Mouse (Mus musculus) heart, adult 2 months (tissue): Measurements from ENCODE around the gene Ncl. TPM values are rescaled to one million over a fixed set of nuclear protein-coding genes. Genes with fewer than 3 reads are reported as not detected.

ENCODE experiments used
- DNase-seq, 2 experiments: peaks; one replicate each; pipeline ENCODE4 v3.0.0; 2021
- H3K27ac ChIP-seq: fragments of 200-600 bp; 2 replicates; pipeline ENCODE4 v1.8.1; 2022
- H3K27me3 ChIP-seq: fragments of 200-500 bp; 2 replicates; pipeline ENCODE4 v1.6.1; 2012; ENCODE audit warnings: mild to moderate bottlenecking, low read length, inconsistent platforms, mixed read lengths; ENCODE audit not compliant: control insufficient read depth, insufficient read depth
- H3K36me3 ChIP-seq: fragments of 200-500 bp; 2 replicates; pipeline ENCODE4 v1.6.1; 2012; ENCODE audit warnings: low read length, inconsistent platforms; ENCODE audit not compliant: control insufficient read depth, insufficient read depth
- H3K4me1 ChIP-seq: fragments of 200-500 bp; 2 replicates; pipeline ENCODE4 v1.6.1; 2011; ENCODE audit warnings: low read length; ENCODE audit not compliant: control insufficient read depth, insufficient read depth
- H3K4me3 ChIP-seq: fragments of 200-600 bp; 2 replicates; pipeline ENCODE4 v1.8.1; 2022
- H3K79me2 ChIP-seq: fragments of 200-500 bp; replicated peaks from 2 replicates; pipeline ENCODE4 v1.6.1; 2012; ENCODE audit warnings: mild to moderate bottlenecking, inconsistent platforms, low read length, moderate library complexity, mixed read lengths; ENCODE audit not compliant: control insufficient read depth, insufficient read depth
- H3K9ac ChIP-seq: fragments of 200-500 bp; 2 replicates; pipeline ENCODE4 v1.6.1; 2012; ENCODE audit warnings: low read depth, mild to moderate bottlenecking, control low read depth, inconsistent platforms, low read length, mixed read lengths
- CTCF ChIP-seq: fragments of 200-600 bp; IDR thresholded peaks from 2 replicates; pipeline ENCODE4 v1.8.1; 2022; ENCODE audit warnings: antibody characterized with exemption, mild to moderate bottlenecking, moderate library complexity
- EP300 ChIP-seq: fragments of 200-500 bp; IDR thresholded peaks from 2 replicates; pipeline ENCODE4 v1.6.1; 2011; ENCODE audit warnings: low read depth, low read length, control low read depth; ENCODE audit not compliant: insufficient read depth
- POLR2A ChIP-seq: fragments of 200-500 bp; IDR thresholded peaks from 2 replicates; pipeline ENCODE4 v1.6.1; 2011; ENCODE audit warnings: mild to moderate bottlenecking, low read depth, low read length, control low read depth; ENCODE audit not compliant: insufficient read depth
- WGBS: fragments of 180-500 bp; shearing (Covaris S2); methylation state at CpG from one replicate; pipeline ENCODE4 v1.1.7; 2018; 5-methylcytosine and 5-hydroxymethylcytosine counted together
- intact Hi-C: fragments of 180-260 bp; cut with DNase I; formaldehyde crosslinking; loops from one replicate; pipeline ENCODE4 v1.15.1; 2025
- polyA plus RNA-seq: library from polyadenylated mRNA; depleted of rRNA; stranded (reverse); fragments of >200 nt; gene quantifications from 2 replicates; pipeline ENCODE4 v1.2.3, GENCODE M21; 2012
- total RNA-seq, 2 experiments: library from RNA; stranded (reverse); gene quantifications; 2 replicates each; pipeline ENCODE4 v1.2.3; 2021

Gene Ncl
- total and polyA plus RNA-seq, 3 experiments, result 7.2 to 120 (median 95.9) TPM

DNA sequence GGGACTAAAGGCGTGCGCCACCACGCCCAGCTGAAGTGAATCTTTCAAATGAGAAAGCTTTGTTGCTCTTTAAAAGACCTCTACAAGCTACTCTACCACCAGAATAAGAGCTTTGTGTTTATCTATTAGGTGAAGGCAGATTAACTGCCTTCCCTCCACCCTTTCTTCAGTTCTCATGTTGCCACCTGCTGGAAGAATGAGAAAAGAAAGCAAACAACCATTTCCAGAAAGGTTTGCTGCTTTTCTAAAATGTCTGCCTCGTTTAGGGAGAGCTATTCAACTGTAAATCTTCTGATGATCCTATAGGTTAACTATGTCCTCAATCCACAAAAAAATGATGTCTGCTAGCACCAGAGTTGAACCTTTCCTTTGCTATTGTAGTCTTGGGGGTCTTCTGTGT, 10.4 kb downstream of the Ncl start:
- no peak for DNase-seq
- intact Hi-C loops, result no loop called here
- H3K9ac ChIP-seq, result no peak overlapping the region
- H3K4me1 ChIP-seq, result no peaks in the 10 kb centered on the region
- H3K4me3 ChIP-seq, result no peak overlapping the region
- H3K27ac ChIP-seq, result no peak overlapping the region
- 80% methylated on average over 4 of the region's 4 CpGs for WGBS
- TF ChIP-seq EP300 (no peak), POLR2A (no peak), CTCF (peak; percentile 29; the same call in 1 of the 2 replicates)
- no peaks in the 10 kb centered on the region for H3K27me3 ChIP-seq
- no peaks in the 10 kb centered on the region for H3K79me2 ChIP-seq
- peaks cover 17% of the 10 kb centered on the region for H3K36me3 ChIP-seq

- Histone ChIP-seq H3K36me3 (peaks cover 10% of the 10 kb centered on the region), H3K79me2 (no peaks in the 10 kb centered on the region), H3K9ac (no peak overlapping the region), H3K4me1 (no peaks in the 10 kb centered on the region), H3K27me3 (no peaks in the 10 kb centered on the region), H3K4me3 (no peak overlapping the region), H3K27ac (no peak overlapping the region)
- intact Hi-C loops, result no loop called here
- WGBS, result 87% methylated on average over 1 of the region's 1 CpGs
- no peak for TF ChIP-seq CTCF
- no peak for TF ChIP-seq EP300
- no peak for TF ChIP-seq POLR2A
- DNase-seq, result no peak
Observed at GRCm38 (mm10) chr1:86348083-86348482, 11.1 kb downstream of the Ncl start.

DNA sequence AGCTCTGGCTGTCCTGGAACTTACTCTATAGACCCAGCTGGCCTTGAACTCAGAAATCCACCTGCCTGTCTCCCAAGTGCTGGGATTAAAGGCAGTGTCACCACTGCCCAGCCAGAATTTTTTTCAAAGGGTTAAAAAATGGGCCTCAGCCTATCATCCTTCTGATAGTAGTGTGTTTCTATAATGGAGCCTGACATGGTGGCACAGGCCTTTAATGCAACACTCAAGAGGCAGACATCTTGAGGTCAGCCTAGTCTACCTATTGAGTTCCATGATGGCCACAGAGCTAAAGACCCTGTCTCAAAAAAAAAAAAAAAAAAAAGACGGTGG, 11.5 kb downstream of the Ncl start:
- WGBS, result 45% methylated on average over 1 of the region's 1 CpGs
- no peak for DNase-seq
- no peaks in the 10 kb centered on the region for H3K27me3 ChIP-seq
- no peak for TF ChIP-seq CTCF
- no peak for TF ChIP-seq POLR2A
- TF ChIP-seq EP300, result no peak
- H3K4me3 ChIP-seq, result no peak overlapping the region
- no peaks in the 10 kb centered on the region for H3K79me2 ChIP-seq
- intact Hi-C loops, result no loop called here
- H3K4me1 ChIP-seq, result no peaks in the 10 kb centered on the region
- H3K9ac ChIP-seq, result no peak overlapping the region
- peaks cover 10% of the 10 kb centered on the region; the same call in 1 of the 2 replicates for H3K36me3 ChIP-seq
- H3K27ac ChIP-seq, result no peak overlapping the region

GRCm38 (mm10) chr1:86346851-86347715, 12.1 kb downstream of the Ncl start:
- DNase-seq, result no peak
- no peak overlapping the region for H3K4me3 ChIP-seq
- no peak overlapping the region for H3K27ac ChIP-seq
- H3K27me3 ChIP-seq, result no peaks in the 10 kb centered on the region
- no peaks in the 10 kb centered on the region for H3K4me1 ChIP-seq
- no peaks in the 10 kb centered on the region for H3K79me2 ChIP-seq
- no peak overlapping the region for H3K9ac ChIP-seq
- intact Hi-C loops, result no loop called here
- H3K36me3 ChIP-seq, result peaks cover 10% of the 10 kb centered on the region; the same call in 1 of the 2 replicates
- no peak for TF ChIP-seq POLR2A
- peak; percentile 40 for TF ChIP-seq CTCF
- TF ChIP-seq EP300, result no peak
- 90% methylated on average over 3 of the region's 3 CpGs for WGBS

DNA sequence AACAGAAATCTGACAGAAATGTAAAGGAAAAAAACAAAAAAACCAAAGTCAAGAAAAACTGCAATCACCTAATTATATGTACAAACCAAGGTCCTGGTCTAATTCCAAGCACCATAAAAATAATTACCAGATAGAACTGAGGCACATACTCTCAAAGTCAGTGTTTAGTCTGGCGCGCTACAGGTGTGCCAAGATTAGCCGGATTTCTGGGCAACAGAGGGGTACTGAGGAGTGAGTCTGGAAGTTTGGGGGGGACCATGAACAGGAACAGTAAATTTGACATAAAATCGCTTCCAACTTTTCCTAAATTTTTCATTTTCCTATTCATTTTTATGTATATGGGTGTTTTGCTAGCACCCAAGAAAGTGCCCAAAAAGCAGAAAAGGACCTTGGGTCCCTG, 13.2 kb downstream of the Ncl start:
- H3K4me1 ChIP-seq, result no peaks in the 10 kb centered on the region
- H3K36me3 ChIP-seq, result peaks cover 10% of the 10 kb centered on the region; the same call in 1 of the 2 replicates
- intact Hi-C loops, result no loop called here
- no peak overlapping the region for H3K27ac ChIP-seq
- no peak overlapping the region for H3K9ac ChIP-seq
- 90% methylated on average over 4 of the region's 4 CpGs for WGBS
- no peak for DNase-seq
- no peaks in the 10 kb centered on the region for H3K27me3 ChIP-seq
- no peaks in the 10 kb centered on the region for H3K79me2 ChIP-seq
- TF ChIP-seq CTCF (no peak), POLR2A (no peak), EP300 (no peak)
- no peak overlapping the region for H3K4me3 ChIP-seq

DNA sequence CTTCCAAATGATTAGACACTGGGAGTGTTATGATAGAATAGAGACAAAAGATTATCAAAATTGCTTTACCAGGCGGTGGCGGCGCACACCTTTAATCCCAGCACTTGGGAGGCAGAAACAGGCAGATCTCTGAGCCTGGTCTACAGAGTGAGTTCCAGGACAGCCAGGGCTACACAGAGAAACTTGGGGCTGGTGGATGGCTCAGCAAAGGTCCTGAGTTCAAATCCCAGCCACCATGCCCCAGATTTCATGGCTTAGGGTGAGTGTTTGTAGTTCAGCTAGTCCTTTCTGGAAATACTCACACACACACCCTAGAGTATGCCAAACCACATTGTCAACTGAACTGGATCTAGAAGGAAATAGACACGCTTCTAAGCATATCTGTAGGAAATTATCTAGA, 14.1 kb downstream of the Ncl start:
- H3K4me3 ChIP-seq, result no peak overlapping the region
- H3K36me3 ChIP-seq, result peaks cover 6% of the 10 kb centered on the region; the same call in 1 of the 2 replicates
- no peak overlapping the region for H3K27ac ChIP-seq
- no peak for DNase-seq
- no peaks in the 10 kb centered on the region for H3K4me1 ChIP-seq
- H3K9ac ChIP-seq, result no peak overlapping the region
- H3K27me3 ChIP-seq, result no peaks in the 10 kb centered on the region
- TF ChIP-seq POLR2A, result no peak
- no peak for TF ChIP-seq EP300
- TF ChIP-seq CTCF, result no peak
- intact Hi-C loops, result no loop called here
- WGBS, result 75% methylated on average over 4 of the region's 4 CpGs
- H3K79me2 ChIP-seq, result no peaks in the 10 kb centered on the region
